Mouse (Mus musculus) spleen, postnatal 4 days (tissue): Measurements from ENCODE around the gene Bicc1.

Source experiments
- DNase-seq, 2 experiments: peaks; one replicate each; pipeline ENCODE4 v3.0.0; 2022; ENCODE audit warnings: low spot score in 2 of 2

The Bicc1 gene

GRCm38 (mm10) chr10:71058070-71058469 is 101.4 kb downstream of the Bicc1 start:
- no peak for DNase-seq

- DNase-seq: no peak
Measured at GRCm38 (mm10) chr10:71052748-71053147, 106.8 kb downstream of the Bicc1 start.

- DNase-seq: no peak
Measured at GRCm38 (mm10) chr10:71052208-71052607, 107.3 kb downstream of the Bicc1 start.

GRCm38 (mm10) chr10:71050722-71051333 is 108.7 kb downstream of the Bicc1 start:
- no peak for DNase-seq

- DNase-seq: no peak
Measured at GRCm38 (mm10) chr10:71049294-71049693, 110.2 kb downstream of the Bicc1 start.

- no peak for DNase-seq
Measured at GRCm38 (mm10) chr10:71044410-71044809, 115.1 kb downstream of the Bicc1 start.

GRCm38 (mm10) chr10:71041874-71042273 is 117.6 kb downstream of the Bicc1 start:
- DNase-seq: no peak

GRCm38 (mm10) chr10:71036484-71036883 is 123.0 kb downstream of the Bicc1 start:
- no peak for DNase-seq

GRCm38 (mm10) chr10:71028996-71029395 is 130.5 kb downstream of the Bicc1 start:
- no peak for DNase-seq

- no peak for DNase-seq
Measured at GRCm38 (mm10) chr10:71028066-71028844, 131.2 kb downstream of the Bicc1 start.

- no peak for DNase-seq
Measured at GRCm38 (mm10) chr10:71025131-71025894, 134.2 kb downstream of the Bicc1 start.

- no peak for DNase-seq
Measured at GRCm38 (mm10) chr10:71024681-71025080, 134.8 kb downstream of the Bicc1 start.

- DNase-seq: no peak
Measured at GRCm38 (mm10) chr10:71023471-71023870, 136.0 kb downstream of the Bicc1 start.

- no peak for DNase-seq
Measured at GRCm38 (mm10) chr10:71020459-71020858, 139.0 kb downstream of the Bicc1 start.

- no peak for DNase-seq
Measured at GRCm38 (mm10) chr10:71019836-71020235, 139.7 kb downstream of the Bicc1 start.

GRCm38 (mm10) chr10:71009771-71010496 is 149.6 kb downstream of the Bicc1 start:
- DNase-seq: no peak

- no peak for DNase-seq
Measured at GRCm38 (mm10) chr10:71008721-71009120, 150.8 kb downstream of the Bicc1 start.

- DNase-seq: no peak
Measured at GRCm38 (mm10) chr10:71007956-71008355, 151.5 kb downstream of the Bicc1 start.

- DNase-seq: no peak
Measured at GRCm38 (mm10) chr10:71007516-71007915, 152.0 kb downstream of the Bicc1 start.

GRCm38 (mm10) chr10:71007001-71007400 is 152.5 kb downstream of the Bicc1 start:
- DNase-seq: no peak

- no peak for DNase-seq
Measured at GRCm38 (mm10) chr10:71002871-71003270, 156.6 kb downstream of the Bicc1 start.

GRCm38 (mm10) chr10:71002186-71002585 is 157.3 kb downstream of the Bicc1 start:
- DNase-seq: peak in 1 of 2 experiments; percentile 22
